Mouse (Mus musculus): ENCODE data around the gene Barx2. TPM values are rescaled to one million over a fixed set of nuclear protein-coding genes. Genes with fewer than 3 reads are reported as not detected.
A peak's percentile ranks its signal among the peaks of the same experiment; 100 is the strongest.

Barx2 gene
- polyA plus RNA-seq, 1 experiment, result 1.0 TPM

DNA sequence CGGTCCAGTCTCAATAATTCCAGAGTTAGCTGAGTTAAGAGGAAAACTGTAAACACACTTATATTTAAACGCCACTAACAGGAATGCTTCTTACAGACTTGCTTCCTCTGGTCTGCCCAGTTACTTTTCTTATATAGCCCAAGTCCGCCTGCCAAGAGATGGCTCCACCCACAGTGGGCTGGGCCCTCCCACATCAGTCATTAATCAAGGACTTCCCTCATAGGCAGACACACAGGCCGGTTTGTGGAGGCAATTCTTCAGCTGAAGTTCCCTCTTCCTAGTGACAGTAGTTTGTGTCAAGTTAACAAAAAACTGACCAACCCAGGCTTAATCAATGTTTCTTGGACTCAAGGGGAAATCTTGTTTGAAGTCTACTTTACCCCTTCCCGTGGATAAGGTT lies 18.4 kb upstream of the Barx2 start:
- Histone ChIP-seq H3K4me1 (ENCODE audit: control insufficient read depth, insufficient read depth, low read length) (no peaks in the 10 kb centered on the region), H3K27me3 (ENCODE audit: control insufficient read depth, insufficient read depth, low read length) (no peaks in the 10 kb centered on the region; the same call in 1 of the 2 replicates), H3K4me3 (replicated peaks; ENCODE audit: insufficient read depth, low read depth, low read length) (no peak overlapping the region), H3K27ac (ENCODE audit: insufficient read depth, low read length) (no peak overlapping the region)
- 70% methylated on average over 5 of the region's 5 CpGs for WGBS
- TF ChIP-seq CTCF (IDR thresholded peaks at IDR 0.05; ENCODE audit: borderline replicate concordance, insufficient read depth, low read depth, low read length) (no peak), POLR2A (IDR thresholded peaks at IDR 0.05; ENCODE audit: borderline replicate concordance, insufficient read depth, low read length) (no peak)
- no peak for DNase-seq

DNA sequence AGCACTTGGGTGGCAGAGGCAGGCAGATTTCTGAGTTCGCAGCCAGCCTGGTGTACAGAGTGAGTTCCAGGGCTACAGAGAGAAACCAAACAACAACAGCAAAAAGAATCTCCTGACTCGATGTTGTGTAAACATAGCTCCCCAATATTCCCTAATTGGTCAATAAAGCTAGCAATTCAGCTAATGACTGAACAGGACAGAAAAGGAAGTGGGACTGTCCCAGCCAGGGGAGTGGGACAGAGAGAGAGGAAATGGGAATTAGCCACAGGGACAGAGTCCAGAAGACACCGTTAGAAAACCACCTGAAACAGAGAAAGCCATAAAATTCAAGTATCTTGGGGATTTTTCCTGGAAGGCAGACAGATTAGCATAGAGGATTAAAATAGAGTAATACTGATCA lies 18.0 kb upstream of the Barx2 start:
- Histone ChIP-seq H3K4me1 (ENCODE audit: control insufficient read depth, insufficient read depth, low read length) (no peaks in the 10 kb centered on the region), H3K27me3 (ENCODE audit: control insufficient read depth, insufficient read depth, low read length) (no peaks in the 10 kb centered on the region; the same call in 1 of the 2 replicates), H3K27ac (ENCODE audit: insufficient read depth, low read length) (no peak overlapping the region), H3K4me3 (replicated peaks; ENCODE audit: insufficient read depth, low read depth, low read length) (no peak overlapping the region)
- no peak for DNase-seq
- TF ChIP-seq POLR2A (IDR thresholded peaks at IDR 0.05; ENCODE audit: borderline replicate concordance, insufficient read depth, low read length), result no peak
- no peak for TF ChIP-seq CTCF (IDR thresholded peaks at IDR 0.05; ENCODE audit: borderline replicate concordance, insufficient read depth, low read depth, low read length)
- WGBS, result 90% methylated on average over 3 of the region's 3 CpGs

DNA sequence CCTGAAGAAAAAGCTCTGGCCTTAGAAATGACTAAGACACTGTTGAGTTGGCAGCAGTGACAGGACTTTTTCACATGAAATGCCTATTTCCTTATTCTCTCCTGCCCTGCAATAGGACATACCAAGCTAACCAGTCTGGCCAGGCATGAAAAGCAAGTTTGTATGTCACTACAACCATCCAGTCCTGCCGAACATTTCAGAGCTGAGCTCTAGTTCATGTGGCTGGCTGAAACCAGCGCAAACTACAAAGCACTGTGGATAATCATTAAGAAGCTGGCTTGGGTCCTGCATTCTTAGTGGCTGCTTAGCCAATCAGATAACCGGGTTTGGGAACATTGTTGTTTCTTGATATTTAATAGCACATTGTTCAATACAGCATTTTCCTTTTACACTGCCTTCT lies 13.5 kb upstream of the Barx2 start:
- Histone ChIP-seq H3K27ac (ENCODE audit: insufficient read depth, low read length) (no peak overlapping the region), H3K4me1 (ENCODE audit: control insufficient read depth, insufficient read depth, low read length) (no peaks in the 10 kb centered on the region), H3K4me3 (replicated peaks; ENCODE audit: insufficient read depth, low read depth, low read length) (no peak overlapping the region), H3K27me3 (ENCODE audit: control insufficient read depth, insufficient read depth, low read length) (no peaks in the 10 kb centered on the region; the same call in 1 of the 2 replicates)
- WGBS, result 59% methylated on average over 3 of the region's 3 CpGs
- no peak for DNase-seq
- TF ChIP-seq POLR2A (IDR thresholded peaks at IDR 0.05; ENCODE audit: borderline replicate concordance, insufficient read depth, low read length) (no peak), CTCF (IDR thresholded peaks at IDR 0.05; ENCODE audit: borderline replicate concordance, insufficient read depth, low read depth, low read length) (no peak)

DNA sequence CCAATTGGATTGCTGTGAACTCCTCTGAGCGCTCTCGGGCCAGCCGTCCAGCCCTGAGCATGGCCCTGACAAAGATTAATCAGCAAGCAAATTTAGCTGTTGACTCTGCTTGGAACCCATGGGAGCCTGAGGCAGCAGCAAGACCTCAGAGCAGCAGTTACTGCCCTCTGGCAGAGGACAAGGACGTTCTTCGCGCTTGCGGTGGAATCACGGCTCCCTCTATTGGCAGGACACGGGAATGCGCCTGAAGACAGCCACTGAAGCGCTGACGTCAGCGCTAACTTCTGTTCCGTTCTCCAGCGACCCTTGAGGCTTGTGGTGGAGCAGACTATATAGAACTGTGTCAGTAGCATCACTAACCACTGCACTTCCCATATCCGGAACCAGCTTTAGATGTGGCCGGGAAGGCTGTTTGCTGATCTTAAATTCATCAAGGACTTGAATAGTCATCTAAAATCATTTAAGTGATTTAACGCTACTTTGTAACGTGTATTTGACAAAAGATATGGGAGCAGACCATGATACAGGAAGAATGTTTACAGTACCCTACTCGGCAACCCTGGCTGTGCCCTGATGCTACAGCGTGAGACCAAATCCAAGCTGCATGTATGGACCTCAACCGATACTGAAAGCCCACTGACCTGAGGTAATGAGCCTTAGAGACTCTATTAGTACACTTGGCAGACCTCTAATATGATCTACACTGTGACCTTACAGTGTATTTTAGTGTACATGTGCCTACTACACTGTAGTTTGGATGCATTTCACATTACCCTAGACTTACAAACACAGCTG lies 12.8 kb upstream of the Barx2 start:
- TF ChIP-seq CTCF (IDR thresholded peaks at IDR 0.05; ENCODE audit: borderline replicate concordance, insufficient read depth, low read depth, low read length), result peak; percentile 94
- no peak for TF ChIP-seq POLR2A (IDR thresholded peaks at IDR 0.05; ENCODE audit: borderline replicate concordance, insufficient read depth, low read length)
- 20% methylated on average over 22 of the region's 22 CpGs for WGBS
- Histone ChIP-seq H3K4me1 (ENCODE audit: control insufficient read depth, insufficient read depth, low read length) (no peaks in the 10 kb centered on the region), H3K4me3 (replicated peaks; ENCODE audit: insufficient read depth, low read depth, low read length) (no peak overlapping the region), H3K27me3 (ENCODE audit: control insufficient read depth, insufficient read depth, low read length) (no peaks in the 10 kb centered on the region; the same call in 1 of the 2 replicates), H3K27ac (ENCODE audit: insufficient read depth, low read length) (no peak overlapping the region)
- peak; percentile 55 to 69 for DNase-seq

DNA sequence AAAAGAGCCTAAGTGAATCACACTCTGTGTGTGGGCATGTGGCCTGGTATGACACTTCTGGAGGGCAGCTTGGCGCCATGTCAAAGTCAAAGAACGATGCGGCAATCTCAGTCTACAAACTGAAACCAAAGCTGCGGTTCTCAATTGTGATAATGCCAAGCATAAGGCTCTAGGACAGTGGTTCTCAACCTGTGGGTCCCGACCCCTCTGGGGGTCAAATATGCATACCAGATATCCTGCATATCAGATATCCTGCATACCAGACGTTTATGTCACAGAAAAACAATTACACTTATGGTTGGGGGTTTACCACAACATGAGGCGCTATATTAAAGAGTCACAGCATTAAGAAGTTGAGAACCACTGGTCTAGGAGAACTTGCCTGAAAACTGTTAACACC lies 10.3 kb upstream of the Barx2 start:
- TF ChIP-seq CTCF (IDR thresholded peaks at IDR 0.05; ENCODE audit: borderline replicate concordance, insufficient read depth, low read depth, low read length), result no peak
- TF ChIP-seq POLR2A (IDR thresholded peaks at IDR 0.05; ENCODE audit: borderline replicate concordance, insufficient read depth, low read length), result no peak
- Histone ChIP-seq H3K27me3 (ENCODE audit: control insufficient read depth, insufficient read depth, low read length) (no peaks in the 10 kb centered on the region; the same call in 1 of the 2 replicates), H3K4me3 (replicated peaks; ENCODE audit: insufficient read depth, low read depth, low read length) (no peak overlapping the region), H3K4me1 (ENCODE audit: control insufficient read depth, insufficient read depth, low read length) (no peaks in the 10 kb centered on the region), H3K27ac (ENCODE audit: insufficient read depth, low read length) (no peak overlapping the region)
- no peak for DNase-seq
- WGBS, result 77% methylated on average over 7 of the region's 7 CpGs

DNA sequence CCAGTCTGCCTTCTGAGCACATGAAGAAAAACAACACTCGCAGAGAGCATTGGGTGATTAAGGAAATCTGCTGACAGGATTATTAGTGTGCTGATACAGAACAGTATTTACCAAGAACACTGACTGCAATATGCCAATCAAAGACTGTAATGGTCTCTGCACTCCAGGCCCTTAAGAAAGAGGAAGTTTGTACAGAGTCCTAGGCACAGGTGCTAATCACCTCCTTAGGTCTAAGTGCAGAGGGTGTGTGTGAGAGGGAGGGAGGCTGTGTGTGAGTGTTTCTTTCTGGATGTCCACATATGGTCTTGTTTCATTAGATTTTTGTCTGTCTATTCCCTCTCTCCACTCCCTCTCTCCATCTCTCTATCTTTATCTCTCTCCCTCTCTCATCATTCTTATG lies 6.5 kb upstream of the Barx2 start:
- no peak overlapping the region for H3K4me3 ChIP-seq (replicated peaks; ENCODE audit: insufficient read depth, low read depth, low read length)
- H3K27me3 ChIP-seq (ENCODE audit: control insufficient read depth, insufficient read depth, low read length), result peaks cover 3% of the 10 kb centered on the region; the same call in 1 of the 2 replicates
- no peak overlapping the region for H3K27ac ChIP-seq (ENCODE audit: insufficient read depth, low read length)
- TF ChIP-seq POLR2A (IDR thresholded peaks at IDR 0.05; ENCODE audit: borderline replicate concordance, insufficient read depth, low read length) (no peak), CTCF (IDR thresholded peaks at IDR 0.05; ENCODE audit: borderline replicate concordance, insufficient read depth, low read depth, low read length) (no peak)
- no peaks in the 10 kb centered on the region for H3K4me1 ChIP-seq (ENCODE audit: control insufficient read depth, insufficient read depth, low read length)
- WGBS, result 69% methylated on average over 1 of the region's 1 CpGs
- no peak for DNase-seq

DNA sequence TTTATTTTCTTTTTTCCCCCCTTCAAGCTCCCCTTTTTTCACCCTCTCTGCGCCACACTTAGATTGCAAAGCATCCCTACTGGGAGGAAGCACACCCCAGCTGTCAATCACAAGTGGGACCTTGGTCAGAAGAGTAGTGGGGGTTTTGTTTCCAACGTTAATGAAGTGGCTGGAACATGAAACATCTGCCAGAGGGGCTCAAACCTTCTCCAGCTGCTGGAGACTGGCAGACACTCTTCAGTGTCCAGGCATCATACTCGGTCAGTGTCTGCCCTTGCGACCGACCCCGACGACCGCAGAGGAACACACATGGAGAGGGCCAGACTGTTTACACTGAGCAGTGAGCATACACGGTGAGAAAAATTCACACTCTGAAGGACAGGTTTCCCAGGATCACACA lies 3.2 kb upstream of the Barx2 start:
- Histone ChIP-seq H3K27ac (ENCODE audit: insufficient read depth, low read length) (no peak overlapping the region), H3K4me1 (ENCODE audit: control insufficient read depth, insufficient read depth, low read length) (no peaks in the 10 kb centered on the region), H3K4me3 (replicated peaks; ENCODE audit: insufficient read depth, low read depth, low read length) (no peak overlapping the region), H3K27me3 (ENCODE audit: control insufficient read depth, insufficient read depth, low read length) (peaks cover 4% of the 10 kb centered on the region; the same call in 1 of the 2 replicates)
- DNase-seq, result no peak
- TF ChIP-seq CTCF (IDR thresholded peaks at IDR 0.05; ENCODE audit: borderline replicate concordance, insufficient read depth, low read depth, low read length), result no peak
- TF ChIP-seq POLR2A (IDR thresholded peaks at IDR 0.05; ENCODE audit: borderline replicate concordance, insufficient read depth, low read length), result no peak
- 10% methylated on average over 9 of the region's 9 CpGs for WGBS

DNA sequence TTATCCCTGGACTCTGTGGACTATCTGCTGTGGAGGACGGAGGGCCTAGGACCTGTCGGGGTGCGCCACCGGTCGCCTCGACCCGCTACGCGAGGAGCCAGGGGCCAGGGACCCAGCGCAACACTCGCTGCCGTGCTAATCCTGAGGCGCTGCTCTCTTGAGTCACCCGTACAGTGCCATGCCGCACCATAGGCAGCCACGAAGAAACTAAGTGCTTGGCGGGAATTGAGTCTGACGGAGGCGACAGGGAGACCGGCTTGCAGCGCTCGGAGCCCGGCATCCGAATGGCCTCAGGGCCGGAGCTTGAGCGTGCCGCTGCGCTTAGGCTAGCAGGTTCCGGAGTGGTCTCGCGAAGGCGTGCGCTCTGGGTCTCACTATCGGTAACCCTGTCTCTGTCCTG lies 1.6 kb upstream of the Barx2 start:
- no peak for DNase-seq
- no peak overlapping the region for H3K27ac ChIP-seq (ENCODE audit: insufficient read depth, low read length)
- under 1% methylated on average over 34 of the region's 34 CpGs for WGBS
- no peak for TF ChIP-seq CTCF (IDR thresholded peaks at IDR 0.05; ENCODE audit: borderline replicate concordance, insufficient read depth, low read depth, low read length)
- TF ChIP-seq POLR2A (IDR thresholded peaks at IDR 0.05; ENCODE audit: borderline replicate concordance, insufficient read depth, low read length), result no peak
- H3K4me1 ChIP-seq (ENCODE audit: control insufficient read depth, insufficient read depth, low read length), result no peaks in the 10 kb centered on the region
- H3K4me3 ChIP-seq (replicated peaks; ENCODE audit: insufficient read depth, low read depth, low read length), result no peak overlapping the region
- H3K27me3 ChIP-seq (ENCODE audit: control insufficient read depth, insufficient read depth, low read length), result peaks cover 4% of the 10 kb centered on the region; the same call in 1 of the 2 replicates
